Mouse (Mus musculus): ENCODE data around the gene Olfr680-ps1. TPM values are rescaled to one million over a fixed set of nuclear protein-coding genes. Genes with fewer than 3 reads are reported as not detected.

The Olfr680-ps1 gene
- not detected in 2 replicates for polyA plus RNA-seq (2015; fragmentation: Nextera tagmentation; extraction: Ambion mirVana)

GRCm38 (mm10) chr7:105092717-105093116 is at the start of gene Olfr680-ps1:
Gene Olfr680-ps1, minus strand, starts transcription at chr7:105092817.

GRCm38 (mm10) chr7:105116536-105116935 is 23.9 kb upstream of the Olfr680-ps1 start, which contains the start of gene Olfr681:
Gene Olfr681, plus strand, starts transcription at chr7:105116836.

GRCm38 (mm10) chr7:105080905-105081304 is 11.7 kb downstream of the Olfr680-ps1 start, which contains the start of gene Olfr679:
Gene Olfr679, plus strand, starts transcription at chr7:105081205.

GRCm38 (mm10) chr7:105064175-105064574 is 28.4 kb downstream of the Olfr680-ps1 start, which contains the start of gene Olfr678:
Gene Olfr678, plus strand, starts transcription at chr7:105064475.

Other genes with a start within 250 kb of the Olfr680-ps1 start
- not detected in 2 replicates for gene Usp17la, start 235.8 kb downstream of the Olfr680-ps1 start, polyA plus RNA-seq (2015; fragmentation: Nextera tagmentation; extraction: Ambion mirVana)
- gene Olfr665, start 214.8 kb downstream of the Olfr680-ps1 start, polyA plus RNA-seq (2015; fragmentation: Nextera tagmentation; extraction: Ambion mirVana) = not detected in 2 replicates
- gene Olfr666, start 196.9 kb downstream of the Olfr680-ps1 start, polyA plus RNA-seq (2015; fragmentation: Nextera tagmentation; extraction: Ambion mirVana) = not detected in 2 replicates
- not detected in 2 replicates for gene Olfr667, start 171.3 kb downstream of the Olfr680-ps1 start, polyA plus RNA-seq (2015; fragmentation: Nextera tagmentation; extraction: Ambion mirVana)
- gene Olfr668, start 164.8 kb downstream of the Olfr680-ps1 start, polyA plus RNA-seq (2015; fragmentation: Nextera tagmentation; extraction: Ambion mirVana) = not detected in 2 replicates
- gene Olfr669, start 158.6 kb downstream of the Olfr680-ps1 start, polyA plus RNA-seq (2015; fragmentation: Nextera tagmentation; extraction: Ambion mirVana) = not detected in 2 replicates
- not detected in 2 replicates for gene Olfr670, start 130.2 kb downstream of the Olfr680-ps1 start, polyA plus RNA-seq (2015; fragmentation: Nextera tagmentation; extraction: Ambion mirVana)
- gene Olfr671, start 113.7 kb downstream of the Olfr680-ps1 start, polyA plus RNA-seq (2015; fragmentation: Nextera tagmentation; extraction: Ambion mirVana) = not detected in 2 replicates
- not detected in 2 replicates for gene Olfr672, start 90.8 kb downstream of the Olfr680-ps1 start, polyA plus RNA-seq (2015; fragmentation: Nextera tagmentation; extraction: Ambion mirVana)
- gene Olfr675, start 64.4 kb downstream of the Olfr680-ps1 start, polyA plus RNA-seq (2015; fragmentation: Nextera tagmentation; extraction: Ambion mirVana) = not detected in 2 replicates
- not detected in 2 replicates for gene Olfr676, start 60.1 kb downstream of the Olfr680-ps1 start, polyA plus RNA-seq (2015; fragmentation: Nextera tagmentation; extraction: Ambion mirVana)
- not detected in 2 replicates for gene Olfr677, start 41.4 kb downstream of the Olfr680-ps1 start, polyA plus RNA-seq (2015; fragmentation: Nextera tagmentation; extraction: Ambion mirVana)
- gene Olfr678, start 28.3 kb downstream of the Olfr680-ps1 start, polyA plus RNA-seq (2015; fragmentation: Nextera tagmentation; extraction: Ambion mirVana) = not detected in 2 replicates
- gene Olfr679, start 11.6 kb downstream of the Olfr680-ps1 start, polyA plus RNA-seq (2015; fragmentation: Nextera tagmentation; extraction: Ambion mirVana) = not detected in 2 replicates
- gene Olfr681, start 24.0 kb upstream of the Olfr680-ps1 start, polyA plus RNA-seq (2015; fragmentation: Nextera tagmentation; extraction: Ambion mirVana) = not detected in 2 replicates
- not detected in 2 replicates for gene Olfr683, start 54.2 kb upstream of the Olfr680-ps1 start, polyA plus RNA-seq (2015; fragmentation: Nextera tagmentation; extraction: Ambion mirVana)
- gene Olfr684, start 70.8 kb upstream of the Olfr680-ps1 start, polyA plus RNA-seq (2015; fragmentation: Nextera tagmentation; extraction: Ambion mirVana) = not detected in 2 replicates
- not detected in 2 replicates for gene Olfr685, start 93.2 kb upstream of the Olfr680-ps1 start, polyA plus RNA-seq (2015; fragmentation: Nextera tagmentation; extraction: Ambion mirVana)
- not detected in 2 replicates for gene Olfr686, start 114.7 kb upstream of the Olfr680-ps1 start, polyA plus RNA-seq (2015; fragmentation: Nextera tagmentation; extraction: Ambion mirVana)
- gene Olfr688, start 195.3 kb upstream of the Olfr680-ps1 start, polyA plus RNA-seq (2015; fragmentation: Nextera tagmentation; extraction: Ambion mirVana) = not detected in 2 replicates
- gene Olfr689, start 218.3 kb upstream of the Olfr680-ps1 start, polyA plus RNA-seq (2015; fragmentation: Nextera tagmentation; extraction: Ambion mirVana) = 0.19 TPM in 1 of 2 replicates, not detected in the other
- not detected in 2 replicates for gene Olfr690, start 241.3 kb upstream of the Olfr680-ps1 start, polyA plus RNA-seq (2015; fragmentation: Nextera tagmentation; extraction: Ambion mirVana)
- 0.24 and 0.31 TPM in 2 replicates for gene Olfr691, start 249.5 kb upstream of the Olfr680-ps1 start, polyA plus RNA-seq (2015; fragmentation: Nextera tagmentation; extraction: Ambion mirVana)